Comparison of ENCODE assay signal across 15 mouse cellular contexts in genomic region chr11:90364865-90365264, GRCm38 (mm10). TPM values are rescaled to one million over a fixed set of nuclear protein-coding genes. Genes with fewer than 3 reads are reported as not detected.
DNase-seq lines count a peak whose midpoint lies in the region; ATAC-seq and TF ChIP-seq lines count a peak whose summit lies in the region.
"Had no signal": no experiment of that assay in that cellular context is flagged by ENCODE, and none has a peak within 500 bp of the region (broad histone marks: within the 10 kb centered on the region; RNA-seq: fewer than 3 reads in every experiment).

No protein-coding gene starts in this region.

- peak; percentile 96 for DNase-seq in heart, adult 11 months
- no peak for DNase-seq in heart, adult 8-10 months (ENCODE audit: low spot score)
- no peak for DNase-seq in left cerebral cortex, adult 2 months (ENCODE audit: extremely low spot score in 1 of 2, low spot score in 2 of 2)
- no peak for DNase-seq in left cerebral cortex, adult 18-20 months (ENCODE audit: low spot score in 2 of 2)
- no peak for DNase-seq in c-Kit-positive CD71-positive TER-119-positive erythroid progenitor cells, embryonic 14.5 days (ENCODE audit: low spot score)
- DNase-seq: cerebellum, adult 2 months; kidney, postnatal 36 days; layer of hippocampus, postnatal 36 days had no signal

- ATAC-seq in common myeloid progenitor, adult 5-6 weeks (replicated peaks; ENCODE audit: low read depth, poor library complexity, severe bottlenecking), result peak; percentile 67
- ATAC-seq in hematopoietic stem cell, adult 5-6 weeks (replicated peaks in 1 of 2; ENCODE audit: insufficient read depth in 1 of 2, low FRiP score in 2 of 2, low TSS enrichment in 1 of 2, low read depth in 1 of 2, poor library complexity in 2 of 2, severe bottlenecking in 2 of 2), result peak; percentile 19 to 49; a peak in 2 of 4 replicates

- no peak for TF ChIP-seq CTCF in left cerebral cortex, adult 2 months (IDR thresholded peaks at IDR 0.05)

- no peak overlapping the region for H3K4me3 ChIP-seq in left cerebral cortex, adult 2 months
- H3K4me3 ChIP-seq: forebrain, embryonic 12.5 days; heart, embryonic 10.5 days; hindbrain, embryonic 12.5 days; midbrain, embryonic 12.5 days; neural tube, embryonic 15.5 days had no signal

- H3K27ac ChIP-seq in left cerebral cortex, adult 2 months, result peak overlapping the region; percentile 58; the same call in 1 of the 2 replicates
- H3K27ac ChIP-seq: forebrain, embryonic 12.5 days; heart, embryonic 10.5 days; hindbrain, embryonic 12.5 days; midbrain, embryonic 12.5 days; neural tube, embryonic 15.5 days had no signal

- intact Hi-C loops in left cerebral cortex, adult 2 months (cut with DNase I), result loop anchor here (5.0 kb wide), 1 partner anchor 113 kb away; no protein-coding TSS in a partner anchor

RNA-seq across cellular contexts. Expression of gene Hlf, which starts 25.8 kb away (rescaled TPM):
- total RNA-seq in heart, adult 8-10 months (2022), result 10 to 100 TPM; 14.6 to 34.7 (median 21.5) TPM
- total RNA-seq in left cerebral cortex, adult 2 months (2021), result 100 to 1,000 TPM; 138 to 143 TPM
- total RNA-seq in left cerebral cortex, adult 18-20 months (2021), result 100 to 1,000 TPM; 124 to 142 TPM
- total RNA-seq in common myeloid progenitor, adult 5-6 weeks (2017), result 9.2 and 15.9 TPM in 2 replicates
- 100 and 160 TPM in 2 replicates for total RNA-seq in hematopoietic stem cell, adult 5-6 weeks (2017)
